Mouse (Mus musculus): ENCODE measurements at regions not wholly inside any gene's neighbourhood (a gene's known extent, or its start where the extent isn't known, plus 50 kb on each side); places are given as distances from the start of the nearest gene placed in this dataset.
A peak's percentile ranks its signal among the peaks of the same experiment; 100 is the strongest.

DNA sequence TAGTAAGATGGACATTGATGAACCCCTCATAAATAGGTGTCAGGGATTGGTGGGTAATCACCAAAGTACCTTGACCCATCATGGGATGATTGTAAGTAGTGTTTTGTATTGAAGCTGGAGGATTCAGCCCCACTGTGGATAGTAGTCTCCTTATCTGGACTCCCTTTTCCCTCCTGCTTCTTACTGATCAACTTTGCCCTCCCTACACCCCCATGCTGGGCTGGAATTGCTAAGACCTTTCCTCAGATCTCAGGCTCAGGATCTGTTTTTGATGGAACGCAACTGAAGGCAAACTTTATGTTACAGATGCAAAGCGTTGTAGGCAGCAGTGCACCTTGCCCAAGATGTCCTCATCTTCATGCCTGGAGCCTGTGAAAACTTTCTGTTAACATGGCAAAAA, 73.7 kb upstream of the Pgrmc2 start:
- Histone ChIP-seq H3K36me3 (ENCODE audit: control insufficient read depth, insufficient read depth, low read length) (no peaks in the 10 kb centered on the region), H3K9ac (replicated peaks; ENCODE audit: low read length) (no peak overlapping the region), H3K27me3 (ENCODE audit: control insufficient read depth, insufficient read depth, low read length) (no peaks in the 10 kb centered on the region), H3K4me2 (ENCODE audit: low read length) (no peak overlapping the region), H3K9me3 (ENCODE audit: control insufficient read depth, low read length) (no peaks in the 10 kb centered on the region), H3K27ac (replicated peaks; ENCODE audit: low read depth, low read length) (no peak overlapping the region), H3K4me3 (replicated peaks; ENCODE audit: low read depth, low read length) (no peak overlapping the region), H3K4me1 (ENCODE audit: control insufficient read depth, insufficient read depth, low read length) (no peaks in the 10 kb centered on the region)
- WGBS = 97% methylated on average over 2 of the region's 2 CpGs
- DNase-seq = no peak
- no peak for ATAC-seq (ENCODE audit: low FRiP score, low TSS enrichment)

DNA sequence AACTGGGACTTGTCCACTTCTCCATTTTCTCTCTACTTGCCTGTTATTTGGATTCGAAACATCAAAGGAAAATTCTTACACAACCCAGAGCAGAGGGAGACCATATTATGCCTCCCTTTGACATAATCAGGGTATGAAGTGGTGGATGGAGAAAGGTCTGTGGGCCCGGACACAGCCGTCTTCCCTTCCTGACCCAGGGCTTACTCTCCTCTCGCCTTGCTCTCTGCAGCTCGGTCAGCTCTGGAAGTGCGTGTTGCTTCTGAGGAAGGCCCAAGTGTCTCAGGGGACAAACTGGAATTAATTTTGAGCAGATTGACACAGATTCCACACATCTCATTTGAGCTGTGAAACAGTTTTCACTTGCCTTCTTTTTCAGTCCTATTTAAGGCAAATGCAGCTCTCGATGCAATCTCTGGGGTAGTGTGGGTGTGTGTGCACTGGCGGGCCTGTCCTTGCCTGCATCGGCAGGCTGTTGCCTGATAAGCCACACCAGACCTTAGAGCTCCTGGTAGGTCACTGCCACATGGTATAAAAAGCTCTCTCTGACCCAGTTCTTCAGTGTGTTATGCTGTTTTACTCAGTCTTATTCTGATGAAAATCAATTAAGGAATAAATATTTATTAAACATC, 72.4 kb upstream of the Pgrmc2 start:
- ATAC-seq (ENCODE audit: low FRiP score, low TSS enrichment) = no peak
- Histone ChIP-seq H3K4me1 (ENCODE audit: control insufficient read depth, insufficient read depth, low read length) (no peaks in the 10 kb centered on the region), H3K9ac (replicated peaks; ENCODE audit: low read length) (0 out of 2 replicates have a peak overlapping the region, but pooled peaks have one; percentile 6), H3K4me3 (replicated peaks; ENCODE audit: low read depth, low read length) (no peak overlapping the region), H3K27ac (replicated peaks; ENCODE audit: low read depth, low read length) (no peak overlapping the region), H3K36me3 (ENCODE audit: control insufficient read depth, insufficient read depth, low read length) (no peaks in the 10 kb centered on the region), H3K9me3 (ENCODE audit: control insufficient read depth, low read length) (no peaks in the 10 kb centered on the region), H3K27me3 (ENCODE audit: control insufficient read depth, insufficient read depth, low read length) (no peaks in the 10 kb centered on the region), H3K4me2 (ENCODE audit: low read length) (no peak overlapping the region)
- 55% methylated on average over 9 of the region's 9 CpGs for WGBS
- peak; percentile 39 for DNase-seq

DNA sequence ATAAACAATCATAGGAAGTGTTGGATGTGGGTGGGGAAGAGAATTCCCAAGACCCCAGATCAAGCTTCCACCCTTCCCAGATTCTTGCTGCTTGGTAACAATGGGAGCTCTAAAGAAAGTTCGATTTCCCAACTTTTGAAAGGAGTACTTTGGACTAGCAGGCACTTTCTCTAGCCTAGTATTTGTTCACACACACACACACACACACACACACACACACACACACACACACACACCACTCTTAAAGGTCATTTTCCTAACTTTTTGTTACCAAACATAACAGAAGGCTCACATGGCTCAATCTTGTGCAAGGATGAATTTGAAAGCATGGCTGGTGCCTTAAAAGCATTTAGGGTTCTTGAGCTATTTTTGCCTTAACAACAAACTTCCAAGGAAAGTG, 71.6 kb upstream of the Pgrmc2 start:
- no peak for ATAC-seq (ENCODE audit: low FRiP score, low TSS enrichment)
- H3K27me3 ChIP-seq (ENCODE audit: control insufficient read depth, insufficient read depth, low read length) = no peaks in the 10 kb centered on the region
- H3K27ac ChIP-seq (replicated peaks; ENCODE audit: low read depth, low read length) = no peak overlapping the region
- H3K4me2 ChIP-seq (ENCODE audit: low read length) = no peak overlapping the region
- DNase-seq = no peak
- H3K36me3 ChIP-seq (ENCODE audit: control insufficient read depth, insufficient read depth, low read length) = no peaks in the 10 kb centered on the region
- no peak overlapping the region for H3K4me3 ChIP-seq (replicated peaks; ENCODE audit: low read depth, low read length)
- H3K4me1 ChIP-seq (ENCODE audit: control insufficient read depth, insufficient read depth, low read length) = no peaks in the 10 kb centered on the region
- H3K9ac ChIP-seq (replicated peaks; ENCODE audit: low read length) = no peak overlapping the region
- H3K9me3 ChIP-seq (ENCODE audit: control insufficient read depth, low read length) = no peaks in the 10 kb centered on the region
- WGBS = 63% methylated on average over 1 of the region's 1 CpGs

DNA sequence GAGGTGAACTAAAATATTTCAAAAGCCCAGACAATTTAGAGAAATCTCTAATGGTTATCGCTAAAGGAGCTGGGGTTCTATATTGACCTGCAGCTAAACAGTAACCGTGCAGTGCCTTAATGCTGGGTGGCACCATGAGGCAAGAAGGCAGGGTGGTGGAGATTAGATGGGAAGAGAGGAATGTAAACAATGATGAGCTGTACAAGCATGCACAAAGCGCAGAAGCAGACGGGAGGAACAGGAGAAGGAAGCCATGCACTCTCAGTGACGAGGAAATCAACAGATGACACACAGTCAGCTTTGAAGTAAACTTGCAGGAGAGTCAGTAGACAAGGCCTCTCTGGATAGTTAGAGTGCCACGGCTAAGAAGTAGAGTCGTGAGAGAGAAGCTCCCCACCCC, 69.1 kb upstream of the Pgrmc2 start:
- Histone ChIP-seq H3K9me3 (ENCODE audit: control insufficient read depth, low read length) (no peaks in the 10 kb centered on the region), H3K27me3 (ENCODE audit: control insufficient read depth, insufficient read depth, low read length) (no peaks in the 10 kb centered on the region), H3K36me3 (ENCODE audit: control insufficient read depth, insufficient read depth, low read length) (no peaks in the 10 kb centered on the region), H3K4me2 (ENCODE audit: low read length) (no peak overlapping the region), H3K4me3 (replicated peaks; ENCODE audit: low read depth, low read length) (no peak overlapping the region), H3K27ac (replicated peaks; ENCODE audit: low read depth, low read length) (no peak overlapping the region), H3K4me1 (ENCODE audit: control insufficient read depth, insufficient read depth, low read length) (no peaks in the 10 kb centered on the region), H3K9ac (replicated peaks; ENCODE audit: low read length) (no peak overlapping the region)
- DNase-seq (no peak), ATAC-seq (ENCODE audit: low FRiP score, low TSS enrichment) (no peak; the same call in 1 of the 2 replicates)
- WGBS = 89% methylated on average over 7 of the region's 7 CpGs

DNA sequence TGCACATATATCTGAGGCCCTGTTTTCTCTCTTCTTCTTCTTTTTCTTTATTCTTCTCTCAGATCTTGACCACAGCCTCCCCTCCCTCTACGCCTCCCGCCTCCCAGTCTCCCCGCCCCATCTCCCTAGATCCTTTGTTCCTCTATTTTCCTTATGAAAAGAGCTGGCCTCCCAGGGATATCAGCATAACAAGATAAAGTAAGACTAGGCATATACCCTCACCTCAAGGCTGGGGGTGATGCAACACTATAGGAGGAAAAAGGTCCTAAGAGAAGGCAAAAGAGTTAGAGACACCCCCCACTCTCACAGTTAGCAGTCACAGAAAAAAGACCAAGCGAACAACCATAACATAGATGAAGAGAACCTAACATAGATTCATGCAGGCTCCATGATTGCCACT, 57.5 kb upstream of the Pgrmc2 start:
- Histone ChIP-seq H3K36me3 (ENCODE audit: control insufficient read depth, insufficient read depth, low read length) (no peaks in the 10 kb centered on the region), H3K27me3 (ENCODE audit: control insufficient read depth, insufficient read depth, low read length) (no peaks in the 10 kb centered on the region), H3K4me1 (ENCODE audit: control insufficient read depth, insufficient read depth, low read length) (no peaks in the 10 kb centered on the region), H3K4me2 (ENCODE audit: low read length) (no peak overlapping the region), H3K9me3 (ENCODE audit: control insufficient read depth, low read length) (0 out of 2 replicates have a peak, but pooled peaks cover 5% of the 10 kb centered on the region), H3K27ac (replicated peaks; ENCODE audit: low read depth, low read length) (no peak overlapping the region), H3K9ac (replicated peaks; ENCODE audit: low read length) (no peak overlapping the region), H3K4me3 (replicated peaks; ENCODE audit: low read depth, low read length) (no peak overlapping the region)
- DNase-seq (no peak), ATAC-seq (ENCODE audit: low FRiP score, low TSS enrichment) (no peak)
- 89% methylated on average over 4 of the region's 4 CpGs for WGBS

DNA sequence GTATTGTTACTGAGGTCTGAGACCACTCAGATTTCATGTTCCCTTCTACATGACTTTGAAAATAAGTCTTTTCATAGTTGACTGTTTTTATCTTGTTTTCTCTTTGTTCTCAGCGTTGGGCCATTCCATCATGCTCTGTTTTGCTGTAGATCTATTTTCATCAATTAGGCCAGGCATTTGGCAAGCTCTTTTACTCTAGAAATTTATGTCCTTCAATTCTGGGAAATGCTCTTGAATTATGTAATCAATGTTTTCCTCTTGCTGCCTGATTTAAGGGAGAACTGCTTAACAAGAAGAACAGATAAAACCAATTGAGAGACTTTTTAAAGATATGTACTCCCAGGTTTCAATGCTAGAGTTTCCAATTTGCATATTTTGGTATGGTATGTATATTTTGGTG, 55.1 kb upstream of the Pgrmc2 start:
- DNase-seq (no peak), ATAC-seq (ENCODE audit: low FRiP score, low TSS enrichment) (no peak)
- no peaks in the 10 kb centered on the region for H3K36me3 ChIP-seq (ENCODE audit: control insufficient read depth, insufficient read depth, low read length)
- no peaks in the 10 kb centered on the region for H3K4me1 ChIP-seq (ENCODE audit: control insufficient read depth, insufficient read depth, low read length)
- no peaks in the 10 kb centered on the region for H3K27me3 ChIP-seq (ENCODE audit: control insufficient read depth, insufficient read depth, low read length)
- 0 out of 2 replicates have a peak, but pooled peaks cover 5% of the 10 kb centered on the region for H3K9me3 ChIP-seq (ENCODE audit: control insufficient read depth, low read length)
- H3K9ac ChIP-seq (replicated peaks; ENCODE audit: low read length) = no peak overlapping the region
- WGBS = 93% methylated on average over 1 of the region's 1 CpGs
- no peak overlapping the region for H3K4me2 ChIP-seq (ENCODE audit: low read length)
- no peak overlapping the region for H3K27ac ChIP-seq (replicated peaks; ENCODE audit: low read depth, low read length)
- no peak overlapping the region for H3K4me3 ChIP-seq (replicated peaks; ENCODE audit: low read depth, low read length)

DNA sequence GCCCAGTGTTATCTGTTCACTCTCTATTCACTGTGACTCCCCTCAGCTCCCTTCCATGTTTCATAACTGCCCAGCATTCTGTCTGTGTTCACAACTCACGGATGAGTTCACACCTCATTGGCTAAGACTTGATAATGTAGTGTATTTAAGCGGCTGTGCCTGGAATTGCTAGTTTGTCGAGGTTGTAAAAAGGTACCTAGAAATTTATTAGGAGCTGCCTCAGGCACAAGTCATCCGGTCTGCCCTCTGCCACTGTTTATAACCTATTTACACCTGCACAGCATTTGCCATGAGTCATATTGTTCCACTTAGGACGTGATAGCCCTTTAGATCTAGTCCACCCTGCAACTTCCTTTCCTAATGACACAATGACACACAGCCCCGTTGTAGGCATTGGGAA, 50.0 kb upstream of the Pgrmc2 start:
- no peaks in the 10 kb centered on the region for H3K27me3 ChIP-seq (ENCODE audit: control insufficient read depth, insufficient read depth, low read length)
- H3K36me3 ChIP-seq (ENCODE audit: control insufficient read depth, insufficient read depth, low read length) = no peaks in the 10 kb centered on the region
- ATAC-seq (ENCODE audit: low FRiP score, low TSS enrichment) = no peak
- no peak overlapping the region for H3K4me3 ChIP-seq (replicated peaks; ENCODE audit: low read depth, low read length)
- WGBS = 84% methylated on average over 6 of the region's 6 CpGs
- H3K9me3 ChIP-seq (ENCODE audit: control insufficient read depth, low read length) = no peaks in the 10 kb centered on the region
- H3K4me1 ChIP-seq (ENCODE audit: control insufficient read depth, insufficient read depth, low read length) = no peaks in the 10 kb centered on the region
- H3K27ac ChIP-seq (replicated peaks; ENCODE audit: low read depth, low read length) = no peak overlapping the region
- DNase-seq = no peak
- H3K9ac ChIP-seq (replicated peaks; ENCODE audit: low read length) = no peak overlapping the region
- no peak overlapping the region for H3K4me2 ChIP-seq (ENCODE audit: low read length)
